In genomic region chr16:10581234-10581898, GRCm38 (mm10) we compare ENCODE assay signal across 22 mouse cellular contexts. TPM values are rescaled to one million over a fixed set of nuclear protein-coding genes. Genes with fewer than 3 reads are reported as not detected.
DNase-seq lines count a peak whose midpoint lies in the region; ATAC-seq and TF ChIP-seq lines count a peak whose summit lies in the region.
"Had no signal": no experiment of that assay in that cellular context is flagged by ENCODE, and none has a peak within 500 bp of the region (broad histone marks: within the 10 kb centered on the region; RNA-seq: fewer than 3 reads in every experiment).

No protein-coding gene starts in this region.

- 0 out of 2 replicates have a peak, but pooled peaks cover 3% of the 10 kb centered on the region for H3K36me3 ChIP-seq in intestine, embryonic 15.5 days
- H3K36me3 ChIP-seq in intestine, embryonic 16.5 days (ENCODE audit: control insufficient read depth, insufficient read depth, low read length) = no peaks in the 10 kb centered on the region
- peaks cover 40% of the 10 kb centered on the region for H3K36me3 ChIP-seq in intestine, postnatal 0 days (ENCODE audit: control insufficient read depth, insufficient read depth)
- H3K36me3 ChIP-seq in stomach, postnatal 0 days (ENCODE audit: control insufficient read depth, insufficient read depth, low read length) = peaks cover 11% of the 10 kb centered on the region

- DNase-seq in stomach, postnatal 0 days (ENCODE audit: low spot score) = no peak
- DNase-seq in heart, postnatal 36 days = no peak
- no peak for DNase-seq in frontal cortex, postnatal 14 days (ENCODE audit: low spot score in 2 of 2)
- no peak for DNase-seq in testis, postnatal 10 days (ENCODE audit: low spot score)
- DNase-seq in left cerebral cortex, adult 8-10 months (ENCODE audit: low spot score in 2 of 2) = no peak
- DNase-seq: adrenal gland, adult 2 months; adrenal gland, adult 8-10 months; adrenal gland, postnatal 10 days; adrenal gland, postnatal 14 days; adrenal gland, postnatal 25 days; adrenal gland, postnatal 36 days; B cell, adult 2 months; cerebellum, adult 11 months; cerebellum, adult 11-12 months had no signal

- H3K4me1 ChIP-seq in intestine, embryonic 15.5 days (replicated peaks) = no peaks in the 10 kb centered on the region
- H3K4me1 ChIP-seq in intestine, embryonic 16.5 days (ENCODE audit: control insufficient read depth, insufficient read depth, low read length) = no peaks in the 10 kb centered on the region
- no peaks in the 10 kb centered on the region for H3K4me1 ChIP-seq in intestine, postnatal 0 days (replicated peaks; ENCODE audit: control insufficient read depth, insufficient read depth, low read length)
- no peaks in the 10 kb centered on the region for H3K4me1 ChIP-seq in stomach, postnatal 0 days (replicated peaks; ENCODE audit: control insufficient read depth, insufficient read depth)

- WGBS in intestine, embryonic 15.5 days = 74% methylated on average over 2 of the region's 2 CpGs
- WGBS in intestine, embryonic 16.5 days = 75% methylated on average over 2 of the region's 2 CpGs
- 55% methylated on average over 2 of the region's 2 CpGs for WGBS in intestine, postnatal 0 days
- WGBS in stomach, postnatal 0 days = 76% methylated on average over 2 of the region's 2 CpGs

- intact Hi-C loops in heart, postnatal 36 days (cut with DNase I) = no loop called here

- no peak overlapping the region for H3K27ac ChIP-seq in intestine, embryonic 15.5 days
- H3K27ac ChIP-seq in intestine, embryonic 16.5 days (ENCODE audit: low read length) = no peak overlapping the region
- 0 out of 2 replicates have a peak overlapping the region, but pooled peaks have one; percentile 22 for H3K27ac ChIP-seq in intestine, postnatal 0 days (ENCODE audit: low read depth, low read length)
- no peak overlapping the region for H3K27ac ChIP-seq in stomach, postnatal 0 days (replicated peaks)

- H3K27me3 ChIP-seq in intestine, embryonic 15.5 days (replicated peaks) = no peaks in the 10 kb centered on the region
- no peaks in the 10 kb centered on the region for H3K27me3 ChIP-seq in intestine, embryonic 16.5 days (replicated peaks; ENCODE audit: control insufficient read depth, insufficient read depth, low read length)
- no peaks in the 10 kb centered on the region for H3K27me3 ChIP-seq in intestine, postnatal 0 days (replicated peaks; ENCODE audit: control insufficient read depth, insufficient read depth, low read length)
- no peaks in the 10 kb centered on the region for H3K27me3 ChIP-seq in stomach, postnatal 0 days (ENCODE audit: control insufficient read depth, insufficient read depth, low read length)
- H3K27me3 ChIP-seq: CH12.LX, Patski had no signal

- TF ChIP-seq EP300 in stomach, postnatal 0 days (optimal IDR thresholded peaks at IDR 0.05) = no peak

- no peak overlapping the region for H3K4me2 ChIP-seq in intestine, embryonic 15.5 days (replicated peaks)
- no peak overlapping the region for H3K4me2 ChIP-seq in intestine, embryonic 16.5 days (ENCODE audit: low read depth, low read length)
- H3K4me2 ChIP-seq in intestine, postnatal 0 days (replicated peaks; ENCODE audit: low read depth) = no peak overlapping the region
- no peak overlapping the region for H3K4me2 ChIP-seq in stomach, postnatal 0 days (replicated peaks; ENCODE audit: low read depth)

- H3K9ac ChIP-seq in intestine, embryonic 15.5 days = no peak overlapping the region
- H3K9ac ChIP-seq in intestine, embryonic 16.5 days (ENCODE audit: low read depth, low read length) = no peak overlapping the region
- H3K9ac ChIP-seq in intestine, postnatal 0 days (ENCODE audit: low read depth, low read length) = no peak overlapping the region
- H3K9ac ChIP-seq in stomach, postnatal 0 days (ENCODE audit: low read length) = no peak overlapping the region

- TF ChIP-seq CTCF in intestine, postnatal 0 days (IDR thresholded peaks at IDR 0.05; ENCODE audit: low read depth) = no peak
- no peak for TF ChIP-seq CTCF in stomach, postnatal 0 days (IDR thresholded peaks at IDR 0.05; ENCODE audit: low read depth)

- no peak overlapping the region for H3K4me3 ChIP-seq in intestine, embryonic 15.5 days (replicated peaks)
- no peak overlapping the region for H3K4me3 ChIP-seq in intestine, embryonic 16.5 days (ENCODE audit: low read length)
- H3K4me3 ChIP-seq in intestine, postnatal 0 days (ENCODE audit: low read depth, low read length) = no peak overlapping the region
- H3K4me3 ChIP-seq in stomach, postnatal 0 days (ENCODE audit: low read depth, low read length) = no peak overlapping the region

- ATAC-seq in intestine, embryonic 15.5 days = peak; percentile 86
- peak; percentile 92 for ATAC-seq in intestine, embryonic 16.5 days
- ATAC-seq in intestine, postnatal 0 days = peak; percentile 93
- ATAC-seq in stomach, postnatal 0 days (ENCODE audit: low FRiP score, low TSS enrichment) = 0 out of 2 replicates have a peak, but pooled peaks have one; percentile 15
- ATAC-seq: activated CD4-positive, CD25-positive, alpha-beta regulatory T cell, adult 4 months; CD4-positive, CD25-positive, alpha-beta regulatory T cell, adult 4 months; Patski had no signal

- no peaks in the 10 kb centered on the region for H3K9me3 ChIP-seq in intestine, embryonic 15.5 days
- no peaks in the 10 kb centered on the region for H3K9me3 ChIP-seq in intestine, embryonic 16.5 days (ENCODE audit: control insufficient read depth, low read length)
- no peaks in the 10 kb centered on the region for H3K9me3 ChIP-seq in intestine, postnatal 0 days (ENCODE audit: control insufficient read depth)
- H3K9me3 ChIP-seq in stomach, postnatal 0 days (ENCODE audit: control insufficient read depth, low read length) = no peaks in the 10 kb centered on the region
- H3K9me3 ChIP-seq: G1E had no signal

RNA-seq across cellular contexts. Expression of gene Clec16a, which starts 36.2 kb away (rescaled TPM):
- polyA plus RNA-seq in intestine, embryonic 15.5 days (2015; fragmentation: Nextera tagmentation; extraction: Ambion mirVana) = 26.8 and 27.2 TPM in 2 replicates
- 22.1 and 24.3 TPM in 2 replicates for polyA plus RNA-seq in intestine, embryonic 16.5 days (2015; fragmentation: Nextera tagmentation; extraction: Ambion mirVana)
- polyA plus RNA-seq in intestine, postnatal 0 days (2015; fragmentation: Nextera tagmentation; extraction: Ambion mirVana) = 30.4 and 31.0 TPM in 2 replicates
- polyA plus RNA-seq in stomach, postnatal 0 days (2015; fragmentation: Nextera tagmentation; extraction: Ambion mirVana) = 28.1 and 28.8 TPM in 2 replicates
- 10 to 100 TPM; 52.8 TPM for total RNA-seq in heart, postnatal 36 days (2021)
- 10 to 100 TPM; 89.8 to 97.2 (median 91.2) TPM for total RNA-seq in left cerebral cortex, adult 8-10 months (2022)

RNA-seq across cellular contexts. Expression of gene Dexi, which starts 38.5 kb away (rescaled TPM):
- polyA plus RNA-seq in intestine, embryonic 15.5 days (2015; fragmentation: Nextera tagmentation; extraction: Ambion mirVana) = 14.1 and 14.7 TPM in 2 replicates
- 2.9 and 6.7 TPM in 2 replicates for polyA plus RNA-seq in intestine, embryonic 16.5 days (2015; fragmentation: Nextera tagmentation; extraction: Ambion mirVana)
- polyA plus RNA-seq in intestine, postnatal 0 days (2015; fragmentation: Nextera tagmentation; extraction: Ambion mirVana) = 8.9 and 9.3 TPM in 2 replicates
- polyA plus RNA-seq in stomach, postnatal 0 days (2015; fragmentation: Nextera tagmentation; extraction: Ambion mirVana) = 23.5 and 24.3 TPM in 2 replicates
- total RNA-seq in heart, postnatal 36 days (2021) = 10 to 100 TPM; 37.1 to 37.6 TPM
- total RNA-seq in left cerebral cortex, adult 8-10 months (2022) = 10 to 100 TPM; 59.8 to 63.5 (median 62.6) TPM

Comparison
In these comparisons a context has a peak if more than half of its experiments do, and no peak if none do; other contexts are left out.
1. ATAC-seq: peak in every context shown above with its lines; median percentile 93 in intestine, postnatal 0 days; 92 in intestine, embryonic 16.5 days; 86 in intestine, embryonic 15.5 days; 15 in stomach, postnatal 0 days.